In genomic region chr9:41446431-41447203, GRCm38 (mm10) we compare ENCODE assay signal across 7 mouse cellular contexts.
DNase-seq lines count a peak whose midpoint lies in the region; ATAC-seq lines count a peak whose summit lies in the region.

No protein-coding gene starts in this region.

- H3K4me1 ChIP-seq in neural tube, embryonic 11.5 days (ENCODE audit: control insufficient read depth, insufficient read depth, low read length): peaks cover 5% of the 10 kb centered on the region; the same call in 1 of the 2 replicates
- H3K4me1 ChIP-seq in neural tube, embryonic 15.5 days: peaks cover 46% of the 10 kb centered on the region

- H3K9me3 ChIP-seq in neural tube, embryonic 11.5 days (ENCODE audit: control insufficient read depth, low read length): no peaks in the 10 kb centered on the region; the same call in 1 of the 2 replicates
- no peaks in the 10 kb centered on the region for H3K9me3 ChIP-seq in neural tube, embryonic 15.5 days (replicated peaks)

- H3K4me2 ChIP-seq in neural tube, embryonic 11.5 days (ENCODE audit: low read depth): no peak overlapping the region
- H3K4me2 ChIP-seq in neural tube, embryonic 15.5 days: peak overlapping the region; percentile 45

- H3K4me3 ChIP-seq in neural tube, embryonic 11.5 days (ENCODE audit: low read depth, low read length): no peak overlapping the region
- no peak overlapping the region; the same call in 1 of the 2 replicates for H3K4me3 ChIP-seq in neural tube, embryonic 15.5 days (replicated peaks)

- DNase-seq in neural tube, embryonic 11.5 days (ENCODE audit: low spot score): no peak
- DNase-seq in neural tube, embryonic 10.5 days (ENCODE audit: extremely low spot score, low spot score): no peak
- peak; percentile 57 to 79 for DNase-seq in frontal cortex, postnatal 14 days (ENCODE audit: low spot score in 2 of 2)
- DNase-seq in left cerebral cortex, adult 11 months (ENCODE audit: low spot score): peak; percentile 71
- no peak for DNase-seq in urinary bladder, postnatal 14 days (ENCODE audit: low spot score)
- no peak for DNase-seq in T-cell, adult 2 months (ENCODE audit: low spot score)

- H3K9ac ChIP-seq in neural tube, embryonic 11.5 days (ENCODE audit: low read length): no peak overlapping the region
- H3K9ac ChIP-seq in neural tube, embryonic 15.5 days (replicated peaks): peak overlapping the region; percentile 37

- peak overlapping the region; percentile 68 for H3K27ac ChIP-seq in neural tube, embryonic 11.5 days (ENCODE audit: low read depth, low read length)
- peak overlapping the region; percentile 95 for H3K27ac ChIP-seq in neural tube, embryonic 15.5 days (replicated peaks)

- no peaks in the 10 kb centered on the region for H3K27me3 ChIP-seq in neural tube, embryonic 11.5 days (ENCODE audit: control insufficient read depth, insufficient read depth, low read length)
- no peaks in the 10 kb centered on the region for H3K27me3 ChIP-seq in neural tube, embryonic 15.5 days (replicated peaks)

- H3K36me3 ChIP-seq in neural tube, embryonic 11.5 days (ENCODE audit: control insufficient read depth, insufficient read depth, low read length): no peaks in the 10 kb centered on the region
- 0 out of 2 replicates have a peak, but pooled peaks cover 3% of the 10 kb centered on the region for H3K36me3 ChIP-seq in neural tube, embryonic 15.5 days

- WGBS in neural tube, embryonic 11.5 days: 75% methylated on average over 9 of the region's 9 CpGs
- WGBS in neural tube, embryonic 15.5 days: 47% methylated on average over 9 of the region's 9 CpGs

- ATAC-seq in neural tube, embryonic 11.5 days (ENCODE audit: insufficient read depth, low FRiP score, low TSS enrichment): 0 out of 2 replicates have a peak, but pooled peaks have one; percentile 16
- peak; percentile 95 for ATAC-seq in neural tube, embryonic 15.5 days (ENCODE audit: low FRiP score)

Comparison
In these comparisons a context has a peak if more than half of its experiments do, and no peak if none do; other contexts are left out.
1. DNase-seq: peak in frontal cortex, postnatal 14 days (2 of 2) and left cerebral cortex, adult 11 months (single experiment); none in neural tube, embryonic 11.5 days (single experiment), neural tube, embryonic 10.5 days (single experiment), urinary bladder, postnatal 14 days (single experiment) and T-cell, adult 2 months (single experiment).